Mouse (Mus musculus) neural tube, embryonic 12.5 days (tissue): Measurements from ENCODE around the gene Vsig8. TPM values are rescaled to one million over a fixed set of nuclear protein-coding genes. Genes with fewer than 3 reads are reported as not detected.

Experiments used
- ATAC-seq: fragments of 200-750 bp; cut with Nextera tagmentation; 2 replicates; pipeline ENCODE4 v1.8.0; 2017; ENCODE audit warnings: low read depth, mild to moderate bottlenecking, moderate TSS enrichment, moderate library complexity; ENCODE audit not compliant: low FRiP score
- H3K27ac ChIP-seq: fragments of 300-500 bp; sonication (generic); 2 replicates; pipeline ENCODE4 v1.5.1; 2016
- H3K27me3 ChIP-seq: fragments of 300-500 bp; sonication (generic); replicated peaks from 2 replicates; pipeline ENCODE4 v1.6.1; 2016; ENCODE audit warnings: mild to moderate bottlenecking
- H3K36me3 ChIP-seq: fragments of 300-500 bp; sonication (generic); 2 replicates; pipeline ENCODE4 v1.6.1; 2016; ENCODE audit warnings: mild to moderate bottlenecking
- H3K4me1 ChIP-seq: fragments of 300-500 bp; sonication (generic); 2 replicates; pipeline ENCODE4 v1.6.1; 2016
- H3K4me2 ChIP-seq: fragments of 300-500 bp; sonication (generic); replicated peaks from 2 replicates; pipeline ENCODE4 v1.6.1; 2016; ENCODE audit warnings: mild to moderate bottlenecking
- H3K4me3 ChIP-seq: fragments of 300-500 bp; sonication (generic); 2 replicates; pipeline ENCODE4 v1.5.1; 2016
- H3K9ac ChIP-seq: fragments of 300-500 bp; sonication (generic); 2 replicates; pipeline ENCODE4 v1.6.1; 2016; ENCODE audit warnings: mild to moderate bottlenecking
- H3K9me3 ChIP-seq: fragments of 300-500 bp; sonication (generic); 2 replicates; pipeline ENCODE4 v1.6.1; 2016; ENCODE audit warnings: mild to moderate bottlenecking
- WGBS: fragments of 180-500 bp; shearing (Covaris S2); methylation state at CpG from one replicate; pipeline ENCODE4 v1.1.7; 2016; 5-methylcytosine and 5-hydroxymethylcytosine counted together
- polyA plus RNA-seq: library from polyadenylated mRNA; unstranded; fragments of >200 nt; fragmentation: Nextera tagmentation; extraction: Ambion mirVana; gene quantifications from 2 replicates; pipeline ENCODE4 v1.2.1, GENCODE M21; 2016

Gene Vsig8
- polyA plus RNA-seq = 0.31 and 0.58 TPM in 2 replicates

- no peak for ATAC-seq
- WGBS = 74% methylated on average over 11 of the region's 11 CpGs
- no peak within 1 kb of the TSS for H3K4me3 ChIP-seq
- H3K4me1 ChIP-seq = peaks cover 4% of the 10 kb centered on the region
- no peak within 1 kb of the TSS for H3K27ac ChIP-seq
- H3K4me2 ChIP-seq = no peak within 1 kb of the TSS
- H3K9ac ChIP-seq = no peak within 1 kb of the TSS
- no peaks in the 10 kb centered on the region for H3K9me3 ChIP-seq
- peaks cover 7% of the 10 kb centered on the region; the same call in 1 of the 2 replicates for H3K27me3 ChIP-seq
- no peaks in the 10 kb centered on the region for H3K36me3 ChIP-seq
These were observed at the start of gene Vsig8 for GRCm38 (mm10) chr1:172555638-172556037. Gene Vsig8 (plus strand): TSS chr1:172555938.

GRCm38 (mm10) chr1:172507001-172507400 lies 48.7 kb upstream of the Vsig8 start:
- Histone ChIP-seq H3K36me3 (0 out of 2 replicates have a peak, but pooled peaks cover 2% of the 10 kb centered on the region), H3K4me3 (no peak overlapping the region), H3K9ac (no peak overlapping the region), H3K27ac (no peak overlapping the region), H3K27me3 (no peaks in the 10 kb centered on the region; the same call in 1 of the 2 replicates), H3K4me2 (no peak overlapping the region), H3K9me3 (no peaks in the 10 kb centered on the region), H3K4me1 (peaks cover 31% of the 10 kb centered on the region)
- no peak for ATAC-seq
- 68% methylated on average over 5 of the region's 5 CpGs for WGBS

DNA sequence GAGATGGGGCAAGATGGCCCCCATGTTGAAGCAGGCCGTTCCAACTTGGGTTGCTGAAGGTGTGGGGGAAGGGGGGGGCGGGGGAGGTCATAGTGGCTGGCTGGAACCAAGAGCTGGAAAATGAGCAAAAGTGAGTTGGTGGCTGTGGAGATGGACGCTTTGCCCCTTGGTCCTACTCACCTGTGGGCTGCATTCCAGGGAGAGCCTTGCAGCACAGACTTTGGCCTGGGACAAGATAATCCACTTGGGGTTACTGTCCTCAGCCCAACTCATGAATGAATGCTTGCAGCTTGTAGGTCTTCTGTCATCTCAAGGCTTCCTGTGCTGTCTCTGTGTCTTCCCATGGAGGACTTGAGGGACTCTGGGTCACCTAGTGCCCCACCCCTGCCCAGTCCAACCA lies 48.0 kb upstream of the Vsig8 start:
- no peak for ATAC-seq
- Histone ChIP-seq H3K4me1 (peaks cover 24% of the 10 kb centered on the region), H3K4me3 (no peak overlapping the region), H3K27ac (no peak overlapping the region), H3K4me2 (no peak overlapping the region), H3K36me3 (0 out of 2 replicates have a peak, but pooled peaks cover 2% of the 10 kb centered on the region), H3K27me3 (no peaks in the 10 kb centered on the region), H3K9me3 (no peaks in the 10 kb centered on the region), H3K9ac (no peak overlapping the region)
- 94% methylated on average over 3 of the region's 3 CpGs for WGBS

- Histone ChIP-seq H3K9ac (no peak overlapping the region), H3K27ac (no peak overlapping the region), H3K4me3 (no peak overlapping the region), H3K27me3 (no peaks in the 10 kb centered on the region), H3K4me2 (no peak overlapping the region), H3K4me1 (peaks cover 19% of the 10 kb centered on the region), H3K9me3 (no peaks in the 10 kb centered on the region), H3K36me3 (0 out of 2 replicates have a peak, but pooled peaks cover 2% of the 10 kb centered on the region)
- no peak for ATAC-seq
- WGBS = 40% methylated on average over 2 of the region's 2 CpGs
These were observed 47.6 kb upstream of the Vsig8 start for GRCm38 (mm10) chr1:172508172-172508571.

GRCm38 (mm10) chr1:172509235-172509634 lies 46.5 kb upstream of the Vsig8 start:
- H3K27ac ChIP-seq = no peak overlapping the region
- no peaks in the 10 kb centered on the region for H3K27me3 ChIP-seq
- H3K4me2 ChIP-seq = no peak overlapping the region
- H3K9me3 ChIP-seq = no peaks in the 10 kb centered on the region
- no peak for ATAC-seq
- H3K4me1 ChIP-seq = peaks cover 12% of the 10 kb centered on the region; the same call in 1 of the 2 replicates
- 0 out of 2 replicates have a peak, but pooled peaks cover 2% of the 10 kb centered on the region for H3K36me3 ChIP-seq
- 83% methylated on average over 5 of the region's 5 CpGs for WGBS
- no peak overlapping the region for H3K4me3 ChIP-seq
- H3K9ac ChIP-seq = no peak overlapping the region

- Histone ChIP-seq H3K4me1 (0 out of 2 replicates have a peak, but pooled peaks cover 5% of the 10 kb centered on the region), H3K4me2 (no peak overlapping the region; the same call in 1 of the 2 replicates), H3K4me3 (no peak overlapping the region), H3K27me3 (no peaks in the 10 kb centered on the region), H3K27ac (no peak overlapping the region), H3K36me3 (0 out of 2 replicates have a peak, but pooled peaks cover 2% of the 10 kb centered on the region), H3K9ac (no peak overlapping the region), H3K9me3 (no peaks in the 10 kb centered on the region)
- WGBS = 42% methylated on average over 8 of the region's 8 CpGs
- ATAC-seq = no peak
These were observed 45.8 kb upstream of the Vsig8 start for GRCm38 (mm10) chr1:172509983-172510382.

- H3K4me2 ChIP-seq = no peak overlapping the region; the same call in 1 of the 2 replicates
- H3K27ac ChIP-seq = no peak overlapping the region
- H3K9me3 ChIP-seq = no peaks in the 10 kb centered on the region
- WGBS = 23% methylated on average over 13 of the region's 13 CpGs
- H3K4me1 ChIP-seq = 0 out of 2 replicates have a peak, but pooled peaks cover 3% of the 10 kb centered on the region
- H3K4me3 ChIP-seq = no peak overlapping the region
- no peak overlapping the region for H3K9ac ChIP-seq
- ATAC-seq = no peak; the same call in 1 of the 2 replicates
- H3K27me3 ChIP-seq = no peaks in the 10 kb centered on the region
- 0 out of 2 replicates have a peak, but pooled peaks cover 2% of the 10 kb centered on the region for H3K36me3 ChIP-seq
These were observed 45.2 kb upstream of the Vsig8 start for GRCm38 (mm10) chr1:172510421-172510972.

DNA sequence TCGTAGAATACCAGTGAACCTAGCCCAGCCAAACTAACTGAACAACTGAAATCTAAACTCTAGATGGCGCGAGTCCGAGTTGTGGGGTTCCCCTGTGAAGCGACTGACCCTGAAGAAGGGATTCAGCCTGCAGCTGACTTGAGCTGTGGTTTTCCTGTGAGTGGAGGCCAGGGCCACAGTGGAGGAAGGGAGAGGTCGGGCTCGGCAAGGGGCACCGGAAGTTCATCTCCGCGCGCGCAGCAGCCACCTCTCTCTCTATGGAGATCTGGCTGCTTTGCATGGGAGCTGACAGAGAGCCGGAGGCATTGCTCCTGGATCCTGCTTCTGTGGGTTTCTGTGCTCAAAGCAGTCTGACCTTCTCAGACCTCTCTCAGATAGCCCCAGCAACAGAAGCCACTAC lies 42.8 kb upstream of the Vsig8 start:
- Histone ChIP-seq H3K4me3 (no peak overlapping the region), H3K36me3 (no peaks in the 10 kb centered on the region), H3K9me3 (peaks cover 5% of the 10 kb centered on the region; the same call in 1 of the 2 replicates), H3K4me2 (peak overlapping the region; percentile 36; the same call in 1 of the 2 replicates), H3K27me3 (no peaks in the 10 kb centered on the region), H3K4me1 (0 out of 2 replicates have a peak, but pooled peaks cover 3% of the 10 kb centered on the region), H3K27ac (no peak overlapping the region), H3K9ac (no peak overlapping the region)
- 30% methylated on average over 13 of the region's 13 CpGs for WGBS
- no peak for ATAC-seq

- no peak overlapping the region for H3K9ac ChIP-seq
- H3K36me3 ChIP-seq = no peaks in the 10 kb centered on the region
- no peak overlapping the region for H3K4me2 ChIP-seq
- H3K4me1 ChIP-seq = 0 out of 2 replicates have a peak, but pooled peaks cover 3% of the 10 kb centered on the region
- H3K27me3 ChIP-seq = no peaks in the 10 kb centered on the region
- no peak overlapping the region for H3K4me3 ChIP-seq
- peaks cover 5% of the 10 kb centered on the region; the same call in 1 of the 2 replicates for H3K9me3 ChIP-seq
- no peak for ATAC-seq
- whole genome bisulfite sequencing = 81% methylated on average over 17 of the region's 17 CpGs
- no peak overlapping the region for H3K27ac ChIP-seq
These were observed 42.1 kb upstream of the Vsig8 start for GRCm38 (mm10) chr1:172513525-172514212.

DNA sequence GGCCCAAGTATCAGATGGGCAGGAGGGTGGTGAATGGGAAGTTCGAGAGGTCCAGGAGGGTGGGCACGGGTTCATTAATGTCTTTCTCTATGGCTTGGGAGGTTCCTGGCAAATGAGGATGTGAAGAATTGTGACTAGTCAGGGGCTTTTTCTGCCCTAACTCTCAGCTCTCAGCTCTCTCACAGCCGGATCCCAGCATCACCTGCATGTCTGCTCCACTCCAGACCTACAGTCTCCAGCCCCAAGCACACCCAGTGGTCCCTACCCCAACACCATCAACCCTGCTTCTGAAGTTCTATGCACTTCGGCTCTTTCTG lies 41.6 kb upstream of the Vsig8 start:
- Histone ChIP-seq H3K4me3 (no peak overlapping the region), H3K4me1 (0 out of 2 replicates have a peak, but pooled peaks cover 3% of the 10 kb centered on the region), H3K27ac (no peak overlapping the region), H3K27me3 (no peaks in the 10 kb centered on the region), H3K9ac (no peak overlapping the region), H3K4me2 (no peak overlapping the region), H3K36me3 (no peaks in the 10 kb centered on the region), H3K9me3 (peaks cover 5% of the 10 kb centered on the region; the same call in 1 of the 2 replicates)
- 75% methylated on average over 4 of the region's 4 CpGs for WGBS
- ATAC-seq = no peak

- Histone ChIP-seq H3K36me3 (no peaks in the 10 kb centered on the region), H3K4me1 (0 out of 2 replicates have a peak, but pooled peaks cover 3% of the 10 kb centered on the region), H3K27me3 (no peaks in the 10 kb centered on the region), H3K9ac (no peak overlapping the region), H3K9me3 (peaks cover 5% of the 10 kb centered on the region; the same call in 1 of the 2 replicates), H3K4me3 (no peak overlapping the region), H3K4me2 (no peak overlapping the region), H3K27ac (no peak overlapping the region)
- ATAC-seq = no peak
- WGBS = 84% methylated on average over 7 of the region's 7 CpGs
These were observed 41.0 kb upstream of the Vsig8 start for GRCm38 (mm10) chr1:172514551-172515268.

- Histone ChIP-seq H3K4me2 (no peak overlapping the region), H3K4me3 (no peak overlapping the region), H3K9me3 (peaks cover 5% of the 10 kb centered on the region; the same call in 1 of the 2 replicates), H3K27me3 (no peaks in the 10 kb centered on the region), H3K36me3 (no peaks in the 10 kb centered on the region), H3K9ac (no peak overlapping the region), H3K27ac (no peak overlapping the region), H3K4me1 (0 out of 2 replicates have a peak, but pooled peaks cover 3% of the 10 kb centered on the region)
- WGBS = 57% methylated on average over 1 of the region's 1 CpGs
- ATAC-seq = no peak
These were observed 40.3 kb upstream of the Vsig8 start for GRCm38 (mm10) chr1:172515396-172515795.
